Mouse (Mus musculus) kidney, adult 2 months (tissue): Measurements from ENCODE around the gene Ets1.

Experiments
- CTCF ChIP-seq: fragments of 200-500 bp; conservative IDR thresholded peaks from 2 replicates; pipeline ENCODE4 v1.5.1; 2011; ENCODE audit warnings: low read depth, mild to moderate bottlenecking, control low read depth, low read length, moderate library complexity, mixed read lengths; ENCODE audit not compliant: insufficient read depth, insufficient read length
- POLR2A ChIP-seq: fragments of 200-500 bp; IDR thresholded peaks from one replicate; pipeline ENCODE4 v1.6.1; 2011; ENCODE audit warnings: low read depth, low read length, control low read depth

DNA sequence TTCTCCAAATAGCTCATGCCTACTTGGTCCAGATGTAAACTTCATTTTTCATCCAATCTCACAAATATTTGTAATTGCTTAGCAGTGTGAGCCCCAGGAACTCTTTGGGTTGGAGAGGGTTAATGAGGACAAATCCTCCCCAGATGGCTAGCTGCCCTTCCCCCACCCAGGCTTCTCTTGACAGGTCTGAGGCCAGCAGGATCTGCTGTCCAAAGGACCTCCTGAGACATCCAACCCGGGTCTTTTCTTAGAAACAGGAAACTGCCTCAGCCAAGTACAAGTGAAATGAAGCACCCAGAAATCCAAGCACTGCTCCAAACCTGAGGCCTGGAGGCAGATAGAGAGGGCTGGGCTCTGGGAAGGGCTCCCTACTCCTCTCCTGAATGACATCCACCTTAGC, 151.6 kb downstream of the Ets1 start:
- TF ChIP-seq CTCF: no peak
- no peak for TF ChIP-seq POLR2A
